Mouse (Mus musculus) brain, adult 2 months (tissue): ENCODE results near the gene Apeh.
A peak's percentile ranks its signal among the peaks of the same experiment; 100 is the strongest.

Source experiments
- DNase-seq: peaks from one replicate; pipeline ENCODE4 v3.0.0; 2011; ENCODE audit warnings: low read depth, low spot score

Apeh gene

GRCm38 (mm10) chr9:108119891-108120411, 25.5 kb upstream of the Apeh start:
- DNase-seq, result peak; percentile 85

- no peak for DNase-seq
Observed at GRCm38 (mm10) chr9:108117143-108117542, 22.7 kb upstream of the Apeh start.

GRCm38 (mm10) chr9:108115290-108116077, 21.1 kb upstream of the Apeh start:
- peak; percentile 82 for DNase-seq

GRCm38 (mm10) chr9:108112719-108113340, 18.4 kb upstream of the Apeh start:
- DNase-seq, result peak; percentile 87

GRCm38 (mm10) chr9:108111593-108112121, 17.3 kb upstream of the Apeh start:
- DNase-seq, result no peak

GRCm38 (mm10) chr9:108111101-108111592, 16.7 kb upstream of the Apeh start:
- peak; percentile 58 for DNase-seq

GRCm38 (mm10) chr9:108110160-108110559, 15.8 kb upstream of the Apeh start:
- DNase-seq, result no peak

- no peak for DNase-seq
Observed at GRCm38 (mm10) chr9:108107867-108108266, 13.5 kb upstream of the Apeh start.

- DNase-seq, result no peak
Observed at GRCm38 (mm10) chr9:108106090-108106489, 11.7 kb upstream of the Apeh start.

GRCm38 (mm10) chr9:108105549-108105863, 11.1 kb upstream of the Apeh start:
- no peak for DNase-seq

- no peak for DNase-seq
Observed at GRCm38 (mm10) chr9:108104766-108105548, 10.6 kb upstream of the Apeh start.

GRCm38 (mm10) chr9:108099619-108100018, 5.2 kb upstream of the Apeh start:
- DNase-seq, result peak; percentile 57

- no peak for DNase-seq
Observed at GRCm38 (mm10) chr9:108095949-108096712, 1.7 kb upstream of the Apeh start.

GRCm38 (mm10) chr9:108095518-108095917, 1.1 kb upstream of the Apeh start:
- peak; percentile 92 for DNase-seq

- no peak for DNase-seq
Observed at GRCm38 (mm10) chr9:108094998-108095411, 599 bp upstream of the Apeh start.

GRCm38 (mm10) chr9:108093586-108093985, 820 bp downstream of the Apeh start:
- DNase-seq, result no peak

GRCm38 (mm10) chr9:108090611-108091120, 3.7 kb downstream of the Apeh start:
- DNase-seq, result no peak

GRCm38 (mm10) chr9:108085261-108085660, 9.1 kb downstream of the Apeh start:
- no peak for DNase-seq

GRCm38 (mm10) chr9:108083561-108083960, 10.8 kb downstream of the Apeh start:
- DNase-seq, result no peak

- DNase-seq, result no peak
Observed at GRCm38 (mm10) chr9:108082988-108083431, 11.4 kb downstream of the Apeh start, which contains the start of gene Rnf123. Gene Rnf123, minus strand, starts transcription at chr9:108083346.

GRCm38 (mm10) chr9:108082549-108082948, 11.9 kb downstream of the Apeh start:
- DNase-seq, result no peak
